Mouse (Mus musculus) layer of hippocampus, adult 6 months (tissue): ENCODE measurements around the gene Tmprss11b. TPM values are rescaled to one million over a fixed set of nuclear protein-coding genes. Genes with fewer than 3 reads are reported as not detected.

Experiments
- long read RNA-seq, 2 experiments: library from polyadenylated mRNA; unstranded; transcript quantifications; one replicate each; pipeline ENCODE4 v2.0.0; 2019 to 2020
- polyA plus RNA-seq: library from polyadenylated mRNA; unstranded; fragments of <200 nt; fragmentation: Nextera tagmentation; gene quantifications from 2 replicates; pipeline ENCODE4 v1.2.3, GENCODE M21; 2021

The Tmprss11b gene
- not detected in 2 replicates for polyA plus RNA-seq
- long read RNA-seq, experiment 1, result 0 reads
- long read RNA-seq, experiment 2, result 0 reads

GRCm38 (mm10) chr5:86676262-86676661 is at the start of gene Tmprss11b:
Gene Tmprss11b, minus strand, starts transcription at chr5:86676362.

GRCm38 (mm10) chr5:86632324-86632723 is 43.8 kb downstream of the Tmprss11b start, which contains the start of gene Tmprss11f:
Gene Tmprss11f, minus strand, starts transcription at chr5:86632424.

Other genes starting within 250 kb of the Tmprss11b start
- 0.89 TPM in 1 of 2 replicates, not detected in the other for gene Tmprss11a, start 207.4 kb downstream of the Tmprss11b start, polyA plus RNA-seq
- not detected in 2 replicates for gene Tmprss11g, start 157.8 kb downstream of the Tmprss11b start, polyA plus RNA-seq
- gene Tmprss11f, start 43.9 kb downstream of the Tmprss11b start, polyA plus RNA-seq, result not detected in 2 replicates
- not detected in 2 replicates for gene Tmprss11e, start 69.5 kb upstream of the Tmprss11b start, polyA plus RNA-seq
- gene Ythdc1, start 127.9 kb upstream of the Tmprss11b start, polyA plus RNA-seq, result 15.3 and 16.3 TPM in 2 replicates
- gene Ugt2b34, start 230.6 kb upstream of the Tmprss11b start, polyA plus RNA-seq, result not detected in 2 replicates